Mouse (Mus musculus) spleen, postnatal 36 days (tissue): Measurements from ENCODE around the gene Smco4.
"Not testable (repeated sequence)": the region's sequence is repeated elsewhere in the genome, so short reads cannot be mapped to it uniquely, and the experiment has no call there.

Experiments
- DNase-seq, 2 experiments: peaks; one replicate each; pipeline ENCODE4 v3.0.0; 2022; ENCODE audit warnings: low spot score in 2 of 2, mixed read lengths in 1 of 2

Gene Smco4

DNA sequence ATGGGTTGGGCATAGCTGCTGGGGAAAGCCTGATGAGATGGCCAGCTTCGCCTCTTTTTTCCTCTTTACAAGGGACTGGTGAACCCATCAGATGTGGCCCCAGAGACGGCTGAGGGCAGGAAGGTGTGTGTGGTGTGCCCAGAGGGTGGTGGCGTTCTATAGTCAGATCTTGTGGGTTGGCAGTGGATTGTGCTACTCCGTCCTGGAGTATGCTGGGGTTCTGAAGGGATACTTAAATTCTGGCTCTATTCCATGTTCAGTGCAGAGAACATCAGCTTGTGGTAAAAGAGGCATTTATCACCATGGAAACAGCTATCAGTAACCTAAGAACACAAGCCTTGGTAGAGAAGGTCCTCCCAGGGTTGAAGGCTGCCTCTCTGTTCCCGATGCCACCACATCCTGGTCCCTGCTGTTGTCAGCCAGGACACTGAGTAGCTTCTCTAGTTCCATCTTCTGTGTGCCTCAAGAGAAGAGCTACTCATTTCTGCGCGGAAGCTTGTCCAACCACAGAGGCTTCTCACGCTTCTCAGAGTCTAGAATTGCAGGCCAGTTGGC lies 45.8 kb downstream of the Smco4 start:
- no peak for DNase-seq

DNA sequence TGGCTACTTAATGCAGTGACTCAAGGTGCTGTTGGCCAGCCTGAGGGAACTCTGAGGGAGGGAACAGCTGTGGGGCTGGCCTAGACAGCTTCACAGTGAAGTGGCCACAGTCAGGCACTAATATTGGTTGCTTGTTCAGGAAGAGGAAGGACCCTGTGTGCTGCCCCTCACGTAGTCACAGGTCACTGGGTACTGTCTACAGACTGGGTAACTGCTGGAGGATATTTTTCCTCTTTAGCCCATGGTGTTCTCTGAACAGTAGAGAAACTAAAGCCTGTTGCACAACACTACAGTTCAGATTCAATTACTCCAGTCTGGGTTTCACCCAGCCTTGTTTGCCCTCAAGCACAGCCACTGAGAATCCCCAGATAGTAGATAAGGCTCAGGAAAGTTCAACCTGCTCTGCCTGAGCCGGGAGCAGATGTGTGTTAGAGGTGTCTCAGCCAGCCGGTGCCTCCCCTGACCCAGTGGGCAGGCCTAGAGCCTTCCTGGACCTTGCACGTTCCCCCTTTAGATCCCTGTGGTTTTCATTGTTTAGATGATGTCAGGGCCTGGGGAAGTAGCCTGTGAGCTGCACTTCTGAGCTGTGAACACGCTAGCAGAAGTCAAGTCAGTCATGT lies 48.6 kb downstream of the Smco4 start:
- DNase-seq: no peak

GRCm38 (mm10) chr9:15550461-15550961 lies 57.3 kb downstream of the Smco4 start:
- DNase-seq: no peak

- DNase-seq: not testable (repeated sequence)
Measured at GRCm38 (mm10) chr9:15551073-15551472, 57.8 kb downstream of the Smco4 start.

DNA sequence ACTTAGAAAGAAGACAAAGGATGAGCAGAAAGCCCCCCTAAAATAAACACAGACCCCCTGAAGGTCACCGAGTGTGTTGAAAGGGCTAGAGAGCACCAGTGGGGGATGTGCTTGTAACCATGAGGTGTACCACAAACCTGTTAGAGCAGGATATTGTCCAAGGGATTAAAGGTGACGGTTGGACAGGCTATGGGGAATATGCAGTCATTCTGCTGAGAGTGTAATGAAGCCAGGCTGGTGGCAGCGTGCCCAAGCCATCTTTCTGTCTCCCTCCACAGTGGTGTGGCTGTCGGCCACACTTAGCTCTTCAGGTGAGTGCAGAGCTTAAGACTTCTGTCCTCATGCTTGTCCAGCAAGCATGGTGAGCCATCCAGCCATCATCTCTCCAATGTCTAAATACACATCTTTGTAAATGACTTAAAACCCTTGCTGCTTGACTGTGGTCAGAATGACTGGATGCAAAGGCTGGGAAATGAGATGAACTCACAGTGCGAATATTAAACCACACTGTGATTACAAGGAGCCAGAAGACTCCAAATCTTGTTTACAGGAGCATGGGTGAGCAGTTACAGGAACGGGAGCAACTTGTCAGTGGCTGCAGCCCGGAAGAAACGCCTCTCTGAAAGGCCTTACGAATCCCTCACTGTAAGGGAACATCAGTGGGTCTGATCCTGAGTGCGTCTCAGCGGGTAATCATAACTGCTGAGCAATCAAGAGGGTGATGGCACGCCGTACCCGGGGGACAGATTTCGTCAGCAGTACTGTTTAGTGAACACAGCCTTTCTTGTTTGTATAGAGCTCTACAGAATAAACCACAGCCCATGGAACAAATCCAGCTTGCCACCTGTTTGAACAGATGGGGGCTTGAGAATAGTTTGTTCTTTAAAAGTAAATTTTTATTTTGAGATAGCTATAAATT lies 59.0 kb downstream of the Smco4 start:
- DNase-seq: no peak

DNA sequence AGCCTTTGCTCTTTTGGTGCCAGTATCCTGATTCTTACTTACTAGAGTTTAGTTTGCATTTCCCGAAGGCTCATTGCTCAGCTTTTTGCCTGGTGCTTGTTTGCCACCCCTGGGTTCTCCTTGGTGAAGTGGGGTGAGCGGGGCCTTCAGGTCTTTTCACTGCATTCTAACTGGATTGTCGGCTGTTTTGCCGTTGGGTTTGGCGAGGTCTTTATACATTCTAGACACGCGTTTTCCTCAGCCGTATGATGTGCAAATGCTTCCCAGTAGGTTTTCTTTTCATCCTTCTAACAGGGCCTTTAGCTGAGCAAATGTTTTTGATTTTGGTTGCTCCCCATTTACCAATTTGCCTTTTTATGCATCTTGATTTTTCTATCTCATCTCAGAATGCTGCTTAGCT lies 60.1 kb downstream of the Smco4 start:
- DNase-seq: no peak

DNA sequence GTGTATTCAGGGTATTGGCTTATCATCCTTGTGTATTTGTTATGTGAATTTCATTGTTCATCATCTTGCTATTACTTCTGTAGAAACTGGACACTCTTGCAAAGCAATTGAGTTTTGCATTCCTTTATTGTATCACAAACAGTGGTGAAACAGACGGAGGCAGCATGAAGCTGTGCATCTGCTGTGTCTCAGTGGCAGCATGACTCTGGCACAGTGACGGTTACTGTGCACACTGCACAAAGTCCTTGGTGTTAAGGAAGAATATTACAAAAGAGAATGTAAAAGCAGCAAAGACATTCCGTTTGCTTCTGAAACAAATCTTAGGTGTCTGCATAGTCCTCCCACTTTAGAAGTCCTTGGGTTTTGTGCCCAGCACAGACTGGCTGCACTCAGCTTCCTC lies 67.2 kb downstream of the Smco4 start:
- DNase-seq: no peak

- DNase-seq: no peak
Measured at GRCm38 (mm10) chr9:15562353-15562752, 69.1 kb downstream of the Smco4 start.

DNA sequence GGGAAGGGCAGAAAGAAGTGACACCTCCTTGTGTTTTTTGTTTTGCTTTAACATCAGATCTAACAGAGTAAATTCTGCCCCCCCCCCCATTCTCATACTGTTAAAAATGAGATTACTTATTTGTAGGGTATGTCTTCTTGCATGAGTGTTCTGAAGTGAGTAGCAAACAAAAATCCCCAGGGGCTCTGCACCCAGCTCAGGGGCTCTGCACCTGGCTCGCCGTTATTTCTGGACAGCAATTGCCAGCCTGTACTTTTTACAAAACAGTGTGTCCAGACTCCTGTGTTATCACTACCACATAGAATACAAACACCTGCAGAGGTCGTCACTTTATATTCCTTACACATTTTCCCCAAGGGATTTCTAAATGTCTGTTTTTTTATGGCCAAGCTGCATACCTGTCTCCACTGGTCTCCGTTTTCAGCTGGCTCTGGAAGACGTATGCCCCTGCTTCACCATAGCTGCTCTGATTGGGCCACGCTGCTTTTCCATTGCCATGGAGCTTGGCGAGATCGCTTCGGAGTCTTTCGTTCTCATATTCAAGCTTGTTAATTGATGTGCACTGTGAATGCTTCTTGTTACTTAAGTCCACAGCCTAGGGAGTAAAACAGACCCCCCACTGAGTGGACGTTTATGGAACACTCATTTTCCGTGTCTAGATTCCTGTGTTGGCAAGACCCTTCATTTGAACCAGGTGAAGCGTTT lies 81.7 kb downstream of the Smco4 start:
- DNase-seq: no peak

GRCm38 (mm10) chr9:15578427-15578826 lies 85.2 kb downstream of the Smco4 start:
- DNase-seq: no peak

- DNase-seq: no peak
Measured at GRCm38 (mm10) chr9:15578946-15579345, 85.7 kb downstream of the Smco4 start.

DNA sequence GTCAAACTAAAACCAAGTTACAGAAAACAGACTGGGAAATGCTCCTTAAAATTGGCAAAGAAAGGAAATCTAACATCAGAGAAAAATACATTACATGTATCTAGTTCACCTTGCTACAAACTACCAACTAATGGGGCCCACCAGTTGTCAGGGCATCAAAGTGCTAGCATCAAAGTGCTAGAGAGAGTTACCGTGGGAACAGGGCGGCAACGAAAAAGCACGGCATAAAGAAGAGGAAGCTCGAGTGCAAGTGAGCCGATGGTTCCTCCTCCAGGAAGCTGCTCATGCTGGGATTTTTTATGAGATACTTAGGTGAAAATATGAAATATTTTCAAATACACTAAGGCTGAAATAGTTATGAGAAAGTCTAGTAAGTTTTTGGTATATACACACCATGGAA lies 86.9 kb downstream of the Smco4 start:
- no peak for DNase-seq

- DNase-seq: no peak
Measured at GRCm38 (mm10) chr9:15582026-15582425, 88.8 kb downstream of the Smco4 start.

DNA sequence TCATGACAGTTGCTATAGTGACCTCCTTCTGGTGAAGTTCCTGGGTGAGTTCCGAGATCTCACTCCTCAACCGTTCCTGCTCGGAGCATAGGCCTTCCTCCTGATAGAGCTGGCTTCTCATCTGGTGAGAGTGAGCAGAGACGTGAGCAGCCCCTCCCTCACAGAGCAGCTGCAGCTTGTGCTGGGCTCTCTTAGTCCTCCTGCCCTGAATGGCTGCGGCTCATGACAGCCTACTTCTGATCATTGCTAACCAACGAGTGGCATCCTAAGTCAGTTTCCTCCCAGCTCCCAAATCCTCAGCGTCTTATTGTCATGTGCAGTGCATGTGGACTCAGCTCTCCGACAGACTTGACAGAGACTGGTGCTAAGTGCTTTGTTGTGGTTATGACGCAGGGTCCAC lies 91.0 kb downstream of the Smco4 start:
- no peak for DNase-seq

DNA sequence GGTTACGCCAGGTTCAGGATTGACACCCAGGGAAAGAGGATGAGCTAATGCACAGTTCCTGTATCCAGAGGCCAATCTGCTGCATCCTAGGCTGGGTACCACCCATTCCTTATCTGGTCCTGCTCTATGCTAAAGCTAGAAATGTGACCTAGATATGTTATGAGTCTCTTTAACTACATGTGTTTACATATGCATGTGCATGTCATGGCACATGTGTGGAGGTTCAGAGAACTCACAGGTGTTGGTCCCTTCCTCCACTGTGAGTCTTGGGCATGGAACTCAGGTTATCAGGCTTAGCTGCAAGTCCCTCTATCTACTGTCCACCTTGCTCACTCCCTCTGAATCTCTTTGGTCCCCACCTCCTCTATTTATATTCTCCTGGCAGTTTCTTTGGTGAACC lies 92.7 kb downstream of the Smco4 start:
- DNase-seq: no peak

- no peak for DNase-seq
Measured at GRCm38 (mm10) chr9:15587157-15587854, 94.1 kb downstream of the Smco4 start.

DNA sequence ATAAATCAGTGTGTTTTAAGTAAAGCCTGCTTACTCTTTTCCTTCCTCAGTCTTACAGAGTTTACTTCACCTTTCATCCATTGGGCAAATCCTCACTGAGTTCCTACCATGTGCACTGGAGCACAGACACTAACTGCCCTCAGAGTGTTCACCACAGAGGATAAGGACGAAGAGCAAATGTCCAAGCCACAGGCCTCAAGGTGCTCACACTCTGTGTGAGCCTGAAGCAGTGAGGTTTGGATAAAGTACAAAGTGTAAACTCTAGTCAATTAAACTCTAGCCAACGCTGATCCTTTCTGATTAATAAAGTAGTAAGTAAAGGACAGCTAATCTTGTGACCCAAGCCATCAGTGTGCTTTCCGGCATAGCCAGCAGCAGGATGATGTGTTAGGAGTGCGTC lies 100.9 kb downstream of the Smco4 start:
- no peak for DNase-seq
